Mouse (Mus musculus) lung, postnatal 4 days (tissue): ENCODE data around the gene Cadm2.

Experiments used
- DNase-seq, 2 experiments: peaks; one replicate each; pipeline ENCODE4 v3.0.0; 2021

The Cadm2 gene

GRCm38 (mm10) chr16:67121781-67122180, 498.9 kb downstream of the Cadm2 start:
- DNase-seq, result no peak

- DNase-seq, result no peak
These were observed 514.1 kb downstream of the Cadm2 start for GRCm38 (mm10) chr16:67106478-67107061.

GRCm38 (mm10) chr16:67096706-67097105, 524.0 kb downstream of the Cadm2 start:
- DNase-seq, result no peak

DNA sequence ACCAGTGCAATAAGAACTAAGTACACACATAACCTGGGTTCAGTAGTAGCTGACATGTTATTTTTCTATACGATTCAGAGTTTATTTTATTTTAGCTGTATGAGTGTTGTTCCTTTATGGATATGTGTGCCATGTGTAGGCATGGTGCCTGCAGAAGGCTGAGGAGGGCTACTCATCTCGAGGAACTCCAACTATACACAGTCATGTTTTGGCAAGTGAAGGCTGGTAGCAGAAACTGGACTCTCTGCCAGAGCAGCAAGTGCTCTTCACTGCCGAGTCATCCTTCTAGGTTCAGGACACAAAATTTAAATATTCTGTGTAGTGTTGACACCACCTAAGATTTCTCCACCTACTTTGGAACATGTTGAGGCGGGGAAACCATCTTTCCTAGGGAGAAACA, 524.8 kb downstream of the Cadm2 start:
- DNase-seq, result no peak

GRCm38 (mm10) chr16:67089747-67090146, 531.0 kb downstream of the Cadm2 start:
- DNase-seq, result no peak

- no peak for DNase-seq
These were observed 541.4 kb downstream of the Cadm2 start for GRCm38 (mm10) chr16:67079318-67079717.

DNA sequence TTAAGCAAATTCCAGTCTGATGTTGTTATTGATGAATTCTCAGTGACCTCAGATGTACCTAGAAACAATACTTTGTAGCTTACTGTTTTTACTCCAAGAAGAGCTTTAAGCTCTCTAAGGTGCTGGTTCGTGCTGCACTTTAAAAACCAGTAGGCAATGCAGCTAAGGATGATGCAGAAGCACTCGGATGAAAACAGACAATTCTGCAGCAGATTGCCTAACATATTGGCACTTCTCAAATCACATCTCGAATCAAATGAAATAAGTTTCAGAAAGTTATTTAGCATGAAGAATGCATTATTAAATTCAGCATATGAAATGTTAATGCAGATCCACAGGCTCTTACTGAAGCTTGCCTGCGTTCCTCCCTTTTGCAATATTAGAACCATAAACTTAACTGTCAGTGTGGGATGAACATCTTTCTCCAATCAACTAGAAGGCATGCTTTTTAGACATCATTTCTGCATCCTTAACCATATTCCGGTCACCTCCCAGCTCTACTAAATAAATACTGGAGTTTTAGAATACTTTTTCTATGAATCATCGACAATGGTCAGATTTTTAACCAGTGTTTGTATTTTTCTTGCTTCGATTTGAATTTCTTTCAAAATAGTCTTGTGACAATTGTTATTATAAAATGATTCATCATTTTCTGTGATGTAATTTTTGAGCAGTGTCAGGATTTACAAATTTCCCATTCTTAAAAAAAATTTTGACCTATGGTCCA, 544.4 kb downstream of the Cadm2 start:
- no peak for DNase-seq

GRCm38 (mm10) chr16:67068461-67068860, 552.2 kb downstream of the Cadm2 start:
- no peak for DNase-seq

DNA sequence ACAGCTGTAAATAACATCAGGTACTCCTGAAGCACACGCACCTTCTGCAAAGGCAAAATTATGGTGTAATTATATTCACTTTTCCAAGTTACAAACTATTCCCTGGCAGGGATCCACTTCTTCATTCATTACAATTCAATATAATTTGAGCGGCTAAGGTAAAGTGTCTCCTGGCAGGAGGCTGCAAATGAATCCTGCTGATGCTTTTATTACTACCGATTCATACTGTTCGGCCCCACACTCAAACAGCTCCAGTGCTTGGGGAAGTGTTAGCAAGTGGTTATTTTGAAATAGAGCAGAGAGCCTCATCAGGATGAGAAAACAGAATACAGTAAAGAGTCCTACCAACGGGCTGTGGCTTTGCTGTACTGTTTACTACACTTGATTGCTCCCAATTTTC, 589.8 kb downstream of the Cadm2 start:
- DNase-seq, result no peak

- no peak for DNase-seq
These were observed 600.9 kb downstream of the Cadm2 start for GRCm38 (mm10) chr16:67019856-67020255.

DNA sequence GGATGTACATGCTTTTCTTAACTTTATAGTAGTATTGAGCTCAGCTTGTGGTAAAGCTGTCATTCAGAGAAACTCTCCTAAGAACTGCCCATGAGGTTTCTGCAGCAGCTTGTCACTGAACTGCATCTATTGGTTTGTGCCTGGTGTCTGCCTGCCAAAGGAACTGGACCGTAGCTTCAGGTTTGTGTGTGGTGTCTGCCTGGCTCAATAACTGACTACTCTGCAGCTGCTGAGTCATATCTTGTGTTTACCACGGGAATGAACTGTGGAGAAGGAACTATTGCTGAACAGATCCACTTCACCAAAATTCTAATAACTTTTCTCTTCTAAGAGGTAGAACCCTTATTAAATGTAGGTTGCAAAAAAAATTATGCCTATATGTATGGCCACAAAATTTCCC, 603.0 kb downstream of the Cadm2 start:
- DNase-seq, result no peak

DNA sequence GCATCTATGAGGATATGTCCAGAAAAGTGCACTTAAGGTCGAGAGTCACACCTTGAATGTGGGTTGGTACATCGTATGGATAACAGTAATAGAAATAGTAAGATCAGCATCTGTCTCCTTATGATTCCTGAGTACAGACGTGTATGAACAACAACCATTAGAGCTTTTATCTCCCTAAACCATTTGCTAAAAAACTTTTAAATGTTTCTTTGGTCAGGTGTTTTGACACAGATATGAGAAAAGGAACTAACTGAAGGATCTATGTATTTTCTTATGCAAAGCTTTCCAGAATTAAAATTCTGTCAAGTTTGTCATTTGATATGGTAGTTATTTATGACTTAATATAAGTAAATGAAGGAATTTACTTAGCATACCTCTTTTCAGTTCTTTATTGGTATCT, 617.5 kb downstream of the Cadm2 start:
- DNase-seq, result no peak

GRCm38 (mm10) chr16:67001707-67002106, 619.0 kb downstream of the Cadm2 start:
- no peak for DNase-seq

DNA sequence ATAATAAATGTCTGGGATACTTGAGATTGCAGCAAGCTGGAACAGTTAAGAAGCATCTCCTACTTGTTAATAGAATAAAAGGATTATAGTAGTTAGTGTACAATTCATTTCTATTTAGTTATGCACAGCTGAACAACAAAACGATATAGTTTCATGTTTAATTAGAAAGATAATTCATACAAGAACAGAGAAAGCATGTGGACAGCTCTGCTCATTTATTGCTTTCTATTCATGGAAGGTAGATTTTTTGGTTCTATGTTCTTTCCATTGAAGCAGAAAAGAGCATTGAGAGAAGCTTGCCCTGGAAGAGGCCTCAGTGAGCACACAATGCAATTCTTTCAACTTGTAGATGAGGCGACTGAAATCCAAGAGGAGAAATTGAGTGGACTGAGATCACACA, 623.2 kb downstream of the Cadm2 start:
- DNase-seq, result no peak

GRCm38 (mm10) chr16:66987741-66988140, 633.0 kb downstream of the Cadm2 start:
- DNase-seq, result no peak

DNA sequence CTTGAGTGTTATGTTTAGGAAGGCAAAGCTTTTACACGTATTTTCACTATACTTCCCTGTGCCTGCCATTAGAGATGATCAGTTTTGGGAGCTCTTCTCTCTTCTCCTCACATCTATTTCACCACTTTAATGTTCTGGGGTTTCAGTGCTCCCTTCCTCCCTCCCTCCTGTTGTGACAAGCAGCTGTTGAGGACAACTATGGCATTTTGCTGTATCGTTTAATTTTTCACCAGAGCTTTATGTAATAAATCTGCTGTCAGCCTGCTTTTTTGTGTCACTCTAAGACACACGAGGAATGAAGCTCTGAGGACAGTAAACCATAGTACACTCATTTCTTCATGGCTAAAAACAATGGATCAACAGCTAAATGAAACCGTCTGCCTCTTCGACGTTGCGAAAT, 633.8 kb downstream of the Cadm2 start:
- no peak for DNase-seq

DNA sequence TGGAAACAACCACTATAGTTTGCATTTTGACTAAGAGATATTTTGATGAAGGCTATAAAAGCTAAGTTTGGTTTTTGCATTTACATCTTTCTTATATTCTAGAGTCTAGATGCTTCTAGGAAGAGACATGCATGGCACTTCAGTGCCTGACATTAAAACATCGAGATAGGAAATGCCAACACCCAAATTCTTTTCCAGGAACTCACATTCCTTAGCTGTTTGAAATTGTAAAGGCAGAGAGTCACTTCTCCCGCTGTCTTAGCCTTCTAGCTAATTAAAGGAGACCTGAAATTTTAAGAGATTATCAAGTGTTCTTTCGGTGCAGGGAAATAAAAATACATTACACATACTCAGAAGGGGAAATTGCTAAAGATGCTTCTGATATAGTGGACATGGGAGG, 649.8 kb downstream of the Cadm2 start:
- no peak for DNase-seq

- DNase-seq, result no peak
These were observed 651.1 kb downstream of the Cadm2 start for GRCm38 (mm10) chr16:66969520-66970144.

- DNase-seq, result no peak
These were observed 652.4 kb downstream of the Cadm2 start for GRCm38 (mm10) chr16:66968336-66968735.

DNA sequence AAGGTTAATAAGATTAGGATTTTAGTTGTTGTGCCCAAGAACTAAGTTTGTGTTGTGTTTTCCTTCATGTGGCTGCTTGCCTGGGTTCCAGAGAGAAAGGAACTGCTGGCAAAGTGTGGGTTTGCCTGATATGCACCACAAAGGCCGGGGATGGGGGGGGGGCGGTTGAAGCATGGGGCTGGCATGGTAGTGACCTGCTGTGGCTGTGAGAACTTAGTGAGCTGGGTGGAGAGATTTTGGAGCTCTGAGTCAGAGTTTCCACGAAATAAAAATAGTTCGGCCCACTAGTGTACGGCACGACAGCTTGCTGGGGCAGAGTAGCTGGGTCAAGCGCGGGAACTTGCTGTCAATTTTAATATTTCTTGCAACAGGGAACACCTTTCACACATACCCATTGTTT, 653.0 kb downstream of the Cadm2 start:
- DNase-seq, result no peak

GRCm38 (mm10) chr16:66959146-66959545, 661.6 kb downstream of the Cadm2 start:
- no peak for DNase-seq

DNA sequence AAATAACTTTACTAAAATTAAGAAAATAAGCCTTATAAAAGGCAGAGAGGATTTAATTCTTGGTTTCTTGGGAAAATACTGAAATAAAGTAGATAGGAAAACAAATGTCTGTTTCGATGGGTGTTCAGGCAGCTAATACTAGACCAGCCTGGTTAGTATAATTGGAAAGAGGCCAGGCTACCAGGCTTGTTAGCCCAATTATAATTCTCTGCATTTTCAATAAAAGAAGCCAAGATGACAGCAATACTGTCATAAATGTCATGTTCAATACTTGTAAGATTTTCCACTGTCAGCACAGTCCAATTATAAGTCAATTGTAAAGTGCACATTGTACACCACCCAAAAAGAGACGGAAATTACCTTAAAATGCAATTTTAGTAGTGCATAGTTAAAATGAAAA, 664.8 kb downstream of the Cadm2 start:
- no peak for DNase-seq

DNA sequence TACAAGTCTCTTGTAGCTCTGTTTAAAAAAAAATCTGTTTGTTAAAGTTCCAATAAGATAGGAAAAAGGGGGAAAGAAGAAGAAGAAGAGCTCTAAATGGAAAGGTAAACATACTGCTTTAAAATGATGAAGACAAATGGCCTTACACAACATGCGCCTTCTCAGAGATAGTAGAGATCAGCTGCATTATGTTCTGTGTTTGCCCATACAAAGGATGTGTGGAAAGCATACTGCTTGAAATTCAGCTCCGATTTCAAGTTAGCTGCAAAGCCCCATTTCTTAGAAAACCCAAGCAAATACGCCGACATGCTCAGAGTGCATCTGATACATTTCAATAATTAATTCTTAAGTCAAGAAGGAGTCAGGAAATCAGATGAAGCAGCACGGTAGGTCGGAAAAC, 684.4 kb downstream of the Cadm2 start:
- no peak for DNase-seq

DNA sequence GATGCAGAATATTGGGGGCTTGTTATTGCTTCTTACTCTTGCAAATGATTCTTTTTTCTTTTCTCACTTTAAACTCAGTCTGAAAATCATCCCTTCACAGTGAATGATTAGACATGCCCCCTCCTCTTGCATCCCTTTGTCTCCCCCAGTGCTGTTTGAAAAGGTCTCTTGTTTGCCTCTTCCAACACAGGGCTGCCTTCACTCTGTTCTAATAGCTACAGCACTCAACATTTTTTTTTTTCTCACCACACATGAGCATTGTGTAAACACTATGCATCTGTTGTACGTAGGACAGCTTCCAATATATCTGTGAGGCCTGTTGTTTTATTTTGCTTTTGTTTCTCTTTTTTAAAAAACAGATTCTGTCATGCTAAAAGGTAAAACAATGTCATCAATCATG, 695.2 kb downstream of the Cadm2 start:
- DNase-seq, result no peak

- no peak for DNase-seq
These were observed 698.0 kb downstream of the Cadm2 start for GRCm38 (mm10) chr16:66922753-66923152.
